Mouse (Mus musculus): ENCODE data around the gene Mlec. TPM values are rescaled to one million over a fixed set of nuclear protein-coding genes. Genes with fewer than 3 reads are reported as not detected.
A peak's percentile ranks its signal among the peaks of the same experiment; 100 is the strongest.

Gene Mlec
- polyA plus RNA-seq, 1 experiment from 2014 or later, result 73.6 TPM

DNA sequence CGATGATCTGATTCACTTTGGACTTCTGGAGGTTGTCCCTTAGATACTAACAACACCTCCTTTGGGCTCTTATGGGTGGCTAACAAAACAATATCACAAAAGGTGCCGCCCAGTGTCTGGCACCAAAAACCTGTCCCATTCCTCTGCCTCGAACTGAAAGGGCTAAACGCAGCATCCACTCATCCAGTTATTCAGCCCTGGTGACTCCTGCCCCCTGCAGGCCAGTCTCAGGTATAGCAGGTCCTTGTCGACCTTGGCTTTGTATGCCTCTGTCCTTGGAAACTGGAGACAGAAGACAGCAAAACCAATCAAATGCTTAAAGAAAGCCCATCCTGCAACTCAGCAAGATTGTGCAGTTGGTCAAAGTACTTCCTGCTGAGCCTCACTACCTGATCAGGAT, 30.8 kb upstream of the Mlec start:
- Histone ChIP-seq H3K4me3 (no peak overlapping the region), H3K4me1 (peaks cover 79% of the 10 kb centered on the region), H3K27me3 (replicated peaks; ENCODE audit: low read depth, poor library complexity, severe bottlenecking) (peaks cover 83% of the 10 kb centered on the region), H3K9me3 (no peaks in the 10 kb centered on the region), H3K27ac (replicated peaks) (no peak overlapping the region), H3K36me3 (replicated peaks) (no peaks in the 10 kb centered on the region)
- 48% methylated on average over 5 of the region's 5 CpGs for WGBS
- peak; percentile 61 for DNase-seq (ENCODE audit: low spot score)

- Histone ChIP-seq H3K4me3 (peak overlapping the region; percentile 41), H3K27ac (replicated peaks) (peak overlapping the region; percentile 73), H3K4me1 (peaks cover 78% of the 10 kb centered on the region)
These were observed 29.5 kb upstream of the Mlec start for GRCm38 (mm10) chr5:115187188-115188131.

DNA sequence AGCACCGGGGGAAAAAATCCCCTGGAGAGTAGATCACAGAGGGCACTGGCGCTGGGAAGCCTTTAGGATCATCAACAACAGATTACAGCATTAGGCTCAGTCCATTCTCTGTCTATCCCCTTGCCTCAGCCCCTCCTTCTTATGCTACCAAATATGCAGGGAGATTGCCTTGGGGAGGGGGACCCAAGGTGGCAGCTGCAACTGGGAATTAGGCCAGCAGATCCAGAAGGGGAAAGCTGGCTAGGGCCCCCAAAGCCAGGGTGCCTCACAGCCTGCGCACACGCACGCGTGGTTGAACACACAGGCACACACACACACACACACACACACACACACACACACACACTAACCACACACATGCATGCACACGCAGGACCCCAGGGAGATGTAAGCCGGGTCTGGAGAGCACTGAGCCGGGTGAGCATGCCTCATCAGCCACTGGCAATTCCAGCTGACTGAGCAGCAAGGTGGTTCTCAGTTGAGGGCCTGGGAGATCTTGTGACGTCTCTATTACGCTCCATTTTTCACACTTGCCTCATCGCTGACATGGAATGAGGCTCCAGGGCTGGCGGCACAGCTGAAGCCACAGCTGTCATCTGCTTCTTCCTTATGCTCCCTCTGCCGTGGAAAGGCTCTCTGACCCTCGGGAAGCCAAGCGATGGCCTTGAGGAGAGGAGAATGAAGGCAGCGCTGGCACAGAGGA, 28.5 kb upstream of the Mlec start:
- peak overlapping the region; percentile 41 for H3K4me3 ChIP-seq
- H3K27me3 ChIP-seq (replicated peaks; ENCODE audit: low read depth, poor library complexity, severe bottlenecking), result peaks cover 60% of the 10 kb centered on the region
- 0 out of 2 replicates have a peak overlapping the region, but pooled peaks have one; percentile 8 for H3K27ac ChIP-seq (replicated peaks)
- DNase-seq (ENCODE audit: low spot score), result no peak
- no peaks in the 10 kb centered on the region for H3K36me3 ChIP-seq (replicated peaks)
- no peaks in the 10 kb centered on the region for H3K9me3 ChIP-seq
- 43% methylated on average over 17 of the region's 17 CpGs for WGBS
- H3K4me1 ChIP-seq, result peaks cover 69% of the 10 kb centered on the region

More at GRCm38 (mm10) chr5:115187188-115188131, 29.5 kb upstream of the Mlec start:
- no peaks in the 10 kb centered on the region for H3K9me3 ChIP-seq
- peak; percentile 95 for DNase-seq (ENCODE audit: low spot score)
- H3K36me3 ChIP-seq (replicated peaks), result no peaks in the 10 kb centered on the region
- H3K27me3 ChIP-seq (replicated peaks; ENCODE audit: low read depth, poor library complexity, severe bottlenecking), result peaks cover 70% of the 10 kb centered on the region
- WGBS, result 15% methylated on average over 26 of the region's 26 CpGs

- H3K4me1 ChIP-seq, result peaks cover 61% of the 10 kb centered on the region
- H3K27me3 ChIP-seq (replicated peaks; ENCODE audit: low read depth, poor library complexity, severe bottlenecking), result peaks cover 42% of the 10 kb centered on the region
These were observed 26.7 kb upstream of the Mlec start for GRCm38 (mm10) chr5:115184726-115185125.

GRCm38 (mm10) chr5:115183482-115183881, 25.5 kb upstream of the Mlec start:
- Histone ChIP-seq H3K9me3 (no peaks in the 10 kb centered on the region), H3K36me3 (replicated peaks) (no peaks in the 10 kb centered on the region), H3K4me3 (no peak overlapping the region), H3K4me1 (peaks cover 57% of the 10 kb centered on the region), H3K27me3 (replicated peaks; ENCODE audit: low read depth, poor library complexity, severe bottlenecking) (peaks cover 32% of the 10 kb centered on the region), H3K27ac (replicated peaks) (no peak overlapping the region)
- no peak for DNase-seq (ENCODE audit: low spot score)
- WGBS, result 80% methylated on average over 10 of the region's 10 CpGs

More at GRCm38 (mm10) chr5:115184726-115185125, 26.7 kb upstream of the Mlec start:
- DNase-seq (ENCODE audit: low spot score), result peak; percentile 54
- no peaks in the 10 kb centered on the region for H3K36me3 ChIP-seq (replicated peaks)
- no peaks in the 10 kb centered on the region for H3K9me3 ChIP-seq
- no peak overlapping the region for H3K27ac ChIP-seq (replicated peaks)
- H3K4me3 ChIP-seq, result peak overlapping the region; percentile 32
- 25% methylated on average over 15 of the region's 15 CpGs for WGBS

- H3K27me3 ChIP-seq (replicated peaks; ENCODE audit: low read depth, poor library complexity, severe bottlenecking), result peaks cover 27% of the 10 kb centered on the region
- H3K4me1 ChIP-seq, result peaks cover 57% of the 10 kb centered on the region
- H3K9me3 ChIP-seq, result no peaks in the 10 kb centered on the region
- H3K36me3 ChIP-seq (replicated peaks), result no peaks in the 10 kb centered on the region
- WGBS, result 83% methylated on average over 8 of the region's 8 CpGs
- 0 out of 2 replicates have a peak overlapping the region, but pooled peaks have one; percentile 41 for H3K27ac ChIP-seq (replicated peaks)
- DNase-seq (ENCODE audit: low spot score), result no peak
- H3K4me3 ChIP-seq, result no peak overlapping the region
These were observed 24.9 kb upstream of the Mlec start for GRCm38 (mm10) chr5:115182925-115183324.

DNA sequence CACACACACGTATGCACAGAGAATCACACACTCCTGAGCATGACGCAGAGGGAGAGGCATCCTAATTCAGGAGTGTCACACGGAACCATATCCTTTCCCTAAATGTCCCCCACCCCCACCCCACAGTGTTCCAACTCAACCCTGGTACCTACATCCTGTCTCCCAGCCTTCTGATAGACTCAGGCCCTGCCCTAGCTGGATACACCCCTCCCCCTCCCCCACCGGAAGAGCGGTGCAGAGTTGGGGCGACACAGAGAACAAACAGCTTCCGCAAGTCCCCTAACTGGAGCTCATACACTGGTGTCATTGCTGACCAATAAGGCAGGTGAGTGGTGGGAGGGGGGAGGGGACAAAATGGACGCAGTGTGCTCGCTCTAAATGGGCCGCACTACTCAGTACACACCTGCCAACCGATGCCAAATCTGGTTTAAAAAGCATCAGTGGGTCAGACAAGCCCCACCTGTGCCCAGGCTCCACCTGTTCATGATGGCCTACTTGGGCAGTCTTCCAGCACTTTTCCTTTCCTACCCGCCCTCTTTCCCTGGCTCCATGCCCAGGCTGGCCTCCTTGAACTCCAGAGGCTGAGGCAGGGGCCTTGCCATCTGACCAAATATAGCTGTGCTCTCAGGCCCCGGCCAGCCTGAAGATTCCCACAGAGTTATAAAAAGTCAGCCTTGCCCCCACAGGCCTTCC, 23.4 kb upstream of the Mlec start:
- 79% methylated on average over 13 of the region's 13 CpGs for WGBS
- no peak overlapping the region for H3K27ac ChIP-seq (replicated peaks)
- no peaks in the 10 kb centered on the region for H3K9me3 ChIP-seq
- H3K27me3 ChIP-seq (replicated peaks; ENCODE audit: low read depth, poor library complexity, severe bottlenecking), result peaks cover 24% of the 10 kb centered on the region
- H3K36me3 ChIP-seq (replicated peaks), result no peaks in the 10 kb centered on the region
- H3K4me3 ChIP-seq, result no peak overlapping the region
- H3K4me1 ChIP-seq, result peaks cover 42% of the 10 kb centered on the region
- DNase-seq (ENCODE audit: low spot score), result no peak

- H3K4me1 ChIP-seq, result peaks cover 24% of the 10 kb centered on the region
- no peaks in the 10 kb centered on the region for H3K9me3 ChIP-seq
- peaks cover 11% of the 10 kb centered on the region; the same call in 1 of the 2 replicates for H3K27me3 ChIP-seq (replicated peaks; ENCODE audit: low read depth, poor library complexity, severe bottlenecking)
- H3K36me3 ChIP-seq (replicated peaks), result no peaks in the 10 kb centered on the region
- H3K4me3 ChIP-seq, result no peak overlapping the region
- DNase-seq (ENCODE audit: low spot score), result no peak
- 92% methylated on average over 11 of the region's 11 CpGs for WGBS
- H3K27ac ChIP-seq (replicated peaks), result no peak overlapping the region
These were observed 21.6 kb upstream of the Mlec start for GRCm38 (mm10) chr5:115179596-115179995.

- Histone ChIP-seq H3K27me3 (replicated peaks; ENCODE audit: low read depth, poor library complexity, severe bottlenecking) (peaks cover 12% of the 10 kb centered on the region; the same call in 1 of the 2 replicates), H3K9me3 (no peaks in the 10 kb centered on the region), H3K4me1 (peaks cover 7% of the 10 kb centered on the region), H3K27ac (replicated peaks) (no peak overlapping the region), H3K4me3 (no peak overlapping the region), H3K36me3 (replicated peaks) (no peaks in the 10 kb centered on the region)
- no peak for DNase-seq (ENCODE audit: low spot score)
- WGBS, result 83% methylated on average over 6 of the region's 6 CpGs
These were observed 19.9 kb upstream of the Mlec start for GRCm38 (mm10) chr5:115177866-115178265.

DNA sequence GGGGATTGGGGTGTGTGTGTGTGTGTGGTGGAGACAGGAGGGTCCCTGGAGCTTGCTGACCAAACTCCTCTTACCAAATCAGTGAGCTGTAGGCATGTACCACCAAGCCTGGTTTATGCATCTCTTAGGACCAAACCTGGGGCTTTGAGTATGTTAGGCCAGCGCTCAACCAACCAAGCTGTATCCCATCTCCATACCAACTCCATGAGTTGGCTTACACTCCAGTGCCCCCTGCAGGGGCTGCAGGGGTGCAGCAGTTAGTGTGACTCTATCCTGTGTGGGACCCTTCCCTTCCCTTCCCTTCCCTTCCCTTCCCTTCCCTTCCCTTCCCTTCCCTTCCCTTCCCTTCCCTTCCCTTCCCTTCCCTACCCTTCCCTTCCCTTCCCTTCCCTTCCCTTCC, 16.6 kb upstream of the Mlec start:
- Histone ChIP-seq H3K27ac (replicated peaks) (no peak overlapping the region), H3K4me1 (no peaks in the 10 kb centered on the region; the same call in 1 of the 2 replicates), H3K9me3 (no peaks in the 10 kb centered on the region), H3K27me3 (replicated peaks; ENCODE audit: low read depth, poor library complexity, severe bottlenecking) (peaks cover 12% of the 10 kb centered on the region; the same call in 1 of the 2 replicates), H3K36me3 (replicated peaks) (no peaks in the 10 kb centered on the region), H3K4me3 (no peak overlapping the region)
- 88% methylated on average over 1 of the region's 1 CpGs for WGBS
- no peak for DNase-seq (ENCODE audit: low spot score)

GRCm38 (mm10) chr5:115170150-115170549, 12.2 kb upstream of the Mlec start:
- DNase-seq (ENCODE audit: low spot score), result no peak

More at GRCm38 (mm10) chr5:115170150-115170549, 12.2 kb upstream of the Mlec start:
- no peak overlapping the region for H3K4me3 ChIP-seq
- WGBS, result 75% methylated on average over 8 of the region's 8 CpGs
- no peaks in the 10 kb centered on the region for H3K9me3 ChIP-seq
- H3K4me1 ChIP-seq, result peaks cover 22% of the 10 kb centered on the region
- no peak overlapping the region for H3K27ac ChIP-seq (replicated peaks)
- H3K27me3 ChIP-seq (replicated peaks; ENCODE audit: low read depth, poor library complexity, severe bottlenecking), result 0 out of 2 replicates have a peak, but pooled peaks cover 3% of the 10 kb centered on the region
- H3K36me3 ChIP-seq (replicated peaks), result no peaks in the 10 kb centered on the region
